Mouse (Mus musculus) neural tube, embryonic 15.5 days (tissue): ENCODE measurements around the gene Atp6ap1. TPM values are rescaled to one million over a fixed set of nuclear protein-coding genes. Genes with fewer than 3 reads are reported as not detected.
A peak's percentile ranks its signal among the peaks of the same experiment; 100 is the strongest.

Source experiments
- ATAC-seq: fragments of 200-750 bp; cut with Nextera tagmentation; 2 replicates; pipeline ENCODE4 v1.8.0; 2017; ENCODE audit warnings: mild to moderate bottlenecking, moderate TSS enrichment, moderate library complexity; ENCODE audit not compliant: low FRiP score
- H3K27ac ChIP-seq: fragments of 300-500 bp; sonication (generic); replicated peaks from 2 replicates; pipeline ENCODE4 v1.5.1; 2015; ENCODE audit warnings: mild to moderate bottlenecking, inconsistent platforms
- H3K27me3 ChIP-seq: fragments of 300-500 bp; sonication (generic); replicated peaks from 2 replicates; pipeline ENCODE4 v1.6.1; 2015; ENCODE audit warnings: inconsistent platforms
- H3K36me3 ChIP-seq: fragments of 300-500 bp; sonication (generic); 2 replicates; pipeline ENCODE4 v1.6.1; 2015; ENCODE audit warnings: inconsistent platforms
- H3K4me1 ChIP-seq: fragments of 300-500 bp; sonication (generic); 2 replicates; pipeline ENCODE4 v1.6.1; 2015; ENCODE audit warnings: inconsistent platforms
- H3K4me2 ChIP-seq: fragments of 300-500 bp; sonication (generic); 2 replicates; pipeline ENCODE4 v1.6.1; 2015; ENCODE audit warnings: inconsistent platforms, mild to moderate bottlenecking, moderate library complexity
- H3K4me3 ChIP-seq: fragments of 300-500 bp; sonication (generic); replicated peaks from 2 replicates; pipeline ENCODE4 v1.5.1; 2015; ENCODE audit warnings: mild to moderate bottlenecking, inconsistent platforms
- H3K9ac ChIP-seq: fragments of 300-500 bp; sonication (generic); replicated peaks from 2 replicates; pipeline ENCODE4 v1.6.1; 2015; ENCODE audit warnings: mild to moderate bottlenecking, inconsistent platforms
- H3K9me3 ChIP-seq: fragments of 300-500 bp; sonication (generic); replicated peaks from 2 replicates; pipeline ENCODE4 v1.6.1; 2016; ENCODE audit warnings: inconsistent platforms
- WGBS: fragments of 180-500 bp; shearing (Covaris S2); methylation state at CpG from one replicate; pipeline ENCODE4 v1.1.7; 2015; ENCODE audit warnings: mixed read lengths; 5-methylcytosine and 5-hydroxymethylcytosine counted together
- polyA plus RNA-seq: library from polyadenylated mRNA; unstranded; fragments of >200 nt; fragmentation: Nextera tagmentation; extraction: Ambion mirVana; gene quantifications from 2 replicates; pipeline ENCODE4 v1.2.1, GENCODE M21; 2015

Gene Atp6ap1
- polyA plus RNA-seq, result 283 and 302 TPM in 2 replicates

GRCm38 (mm10) chrX:74296538-74297448 is at the start of gene Atp6ap1:
Atp6ap1 (plus strand) TSS chrX:74297097.
- peak within 1 kb of the TSS; percentile 85 for H3K27ac ChIP-seq
- H3K4me3 ChIP-seq, result peak within 1 kb of the TSS; percentile 64
- no peaks in the 10 kb centered on the region for H3K9me3 ChIP-seq
- peaks cover 12% of the 10 kb centered on the region for H3K4me1 ChIP-seq
- H3K27me3 ChIP-seq, result no peaks in the 10 kb centered on the region
- H3K4me2 ChIP-seq, result peak within 1 kb of the TSS; percentile 64
- peak within 1 kb of the TSS; percentile 71 for H3K9ac ChIP-seq
- ATAC-seq, result peak; percentile 98
- WGBS, result 19% methylated on average over 37 of the region's 37 CpGs
- H3K36me3 ChIP-seq, result peaks cover 18% of the 10 kb centered on the region; the same call in 1 of the 2 replicates

- no peak overlapping the region; the same call in 1 of the 2 replicates for H3K27ac ChIP-seq
- no peak for ATAC-seq
- peak overlapping the region; percentile 64 for H3K4me2 ChIP-seq
- H3K9ac ChIP-seq, result no peak overlapping the region
- H3K4me1 ChIP-seq, result peaks cover 11% of the 10 kb centered on the region
- H3K36me3 ChIP-seq, result no peaks in the 10 kb centered on the region
- H3K9me3 ChIP-seq, result no peaks in the 10 kb centered on the region
- WGBS, result 27% methylated on average over 3 of the region's 3 CpGs
- H3K27me3 ChIP-seq, result no peaks in the 10 kb centered on the region
- H3K4me3 ChIP-seq, result 0 out of 2 replicates have a peak overlapping the region, but pooled peaks have one; percentile 44
Observed at GRCm38 (mm10) chrX:74248651-74249050, 48.2 kb upstream of the Atp6ap1 start.

GRCm38 (mm10) chrX:74249615-74250014 is 47.3 kb upstream of the Atp6ap1 start, which contains the start of gene Flna:
Flna (minus strand) TSS chrX:74249820.
- 24% methylated on average over 38 of the region's 38 CpGs for WGBS
- no peak for ATAC-seq

GRCm38 (mm10) chrX:74254153-74254887 is 42.6 kb upstream of the Atp6ap1 start, which contains the start of gene Emd:
Emd (plus strand) TSS chrX:74254687.
- ATAC-seq, result peak; percentile 96
- no peaks in the 10 kb centered on the region for H3K9me3 ChIP-seq
- peaks cover 6% of the 10 kb centered on the region for H3K4me1 ChIP-seq
- H3K4me2 ChIP-seq, result peak within 1 kb of the TSS; percentile 64
- 0 out of 2 replicates have a peak, but pooled peaks cover 2% of the 10 kb centered on the region for H3K36me3 ChIP-seq
- WGBS, result 29% methylated on average over 39 of the region's 39 CpGs
- H3K9ac ChIP-seq, result peak within 1 kb of the TSS; percentile 70
- peak within 1 kb of the TSS; percentile 88 for H3K27ac ChIP-seq
- H3K4me3 ChIP-seq, result peak within 1 kb of the TSS; percentile 56
- no peaks in the 10 kb centered on the region for H3K27me3 ChIP-seq

More at GRCm38 (mm10) chrX:74249615-74250014, 47.3 kb upstream of the Atp6ap1 start, which contains the start of gene Flna:
- Histone ChIP-seq H3K4me1 (peaks cover 5% of the 10 kb centered on the region; the same call in 1 of the 2 replicates), H3K27me3 (no peaks in the 10 kb centered on the region), H3K36me3 (no peaks in the 10 kb centered on the region), H3K4me2 (peak within 1 kb of the TSS; percentile 64), H3K9ac (peak within 1 kb of the TSS; percentile 49), H3K27ac (peak within 1 kb of the TSS; percentile 60), H3K9me3 (no peaks in the 10 kb centered on the region), H3K4me3 (peak within 1 kb of the TSS; percentile 44)

GRCm38 (mm10) chrX:74254888-74255565 is 41.9 kb upstream of the Atp6ap1 start:
- Histone ChIP-seq H3K4me1 (peaks cover 6% of the 10 kb centered on the region), H3K9me3 (no peaks in the 10 kb centered on the region), H3K27ac (peak overlapping the region; percentile 88), H3K36me3 (0 out of 2 replicates have a peak, but pooled peaks cover 2% of the 10 kb centered on the region), H3K4me3 (peak overlapping the region; percentile 56), H3K4me2 (peak overlapping the region; percentile 64), H3K9ac (peak overlapping the region; percentile 70), H3K27me3 (no peaks in the 10 kb centered on the region)
- peak; percentile 65; the same call in 1 of the 2 replicates for ATAC-seq
- 24% methylated on average over 31 of the region's 31 CpGs for WGBS

DNA sequence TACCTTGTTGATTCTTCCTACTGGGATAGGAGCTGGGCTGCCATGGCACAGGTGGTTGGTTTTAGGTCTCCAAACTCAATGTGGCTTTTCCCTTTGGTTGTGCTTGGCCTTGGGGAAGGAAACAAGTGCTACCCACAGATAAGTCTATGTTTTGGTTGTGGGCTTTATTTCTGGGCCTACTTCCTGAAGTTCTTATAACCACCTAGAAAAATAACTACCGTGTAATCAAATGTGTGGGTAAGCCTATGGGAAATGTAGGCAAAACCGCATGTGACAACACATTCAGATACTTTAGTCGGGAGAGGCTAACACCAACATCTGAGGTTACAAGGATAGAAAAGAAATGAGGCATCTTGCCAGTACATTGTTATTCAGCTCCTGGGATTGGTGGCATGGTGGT is 39.2 kb upstream of the Atp6ap1 start:
- Histone ChIP-seq H3K4me3 (no peak overlapping the region), H3K36me3 (0 out of 2 replicates have a peak, but pooled peaks cover 4% of the 10 kb centered on the region), H3K4me2 (no peak overlapping the region), H3K27me3 (no peaks in the 10 kb centered on the region), H3K9me3 (no peaks in the 10 kb centered on the region), H3K9ac (no peak overlapping the region), H3K4me1 (peaks cover 6% of the 10 kb centered on the region), H3K27ac (no peak overlapping the region)
- WGBS, result 96% methylated on average over 3 of the region's 3 CpGs
- no peak for ATAC-seq

DNA sequence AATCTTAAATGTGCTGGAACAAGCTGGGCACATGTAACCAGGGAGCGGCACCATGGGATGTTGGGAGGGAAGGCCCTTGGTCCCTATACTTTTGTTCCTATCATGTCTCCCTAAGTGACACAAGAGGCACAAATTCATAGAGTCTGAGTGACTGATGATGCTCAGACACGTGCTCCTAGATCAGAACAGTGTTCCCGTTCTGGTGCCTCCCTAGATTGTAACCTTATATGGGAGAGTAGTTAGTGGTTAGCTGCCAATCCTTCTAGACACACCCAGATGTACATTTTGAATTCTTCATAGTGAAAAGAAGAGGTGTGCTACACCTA is 27.2 kb upstream of the Atp6ap1 start:
- ATAC-seq, result peak; percentile 33
- peak overlapping the region; percentile 56 for H3K4me2 ChIP-seq
- H3K4me3 ChIP-seq, result peak overlapping the region; percentile 53
- H3K36me3 ChIP-seq, result no peaks in the 10 kb centered on the region
- peak overlapping the region; percentile 97 for H3K27ac ChIP-seq
- peak overlapping the region; percentile 52 for H3K9ac ChIP-seq
- H3K9me3 ChIP-seq, result no peaks in the 10 kb centered on the region
- 29% methylated on average over 3 of the region's 3 CpGs for WGBS
- H3K4me1 ChIP-seq, result peaks cover 10% of the 10 kb centered on the region
- H3K27me3 ChIP-seq, result no peaks in the 10 kb centered on the region

GRCm38 (mm10) chrX:74270062-74270901 is 26.6 kb upstream of the Atp6ap1 start, which contains the start of gene Rpl10:
Rpl10 (plus strand) TSS chrX:74270812.
- Histone ChIP-seq H3K27me3 (no peaks in the 10 kb centered on the region), H3K27ac (peak within 1 kb of the TSS; percentile 97), H3K4me1 (peaks cover 10% of the 10 kb centered on the region), H3K9ac (peak within 1 kb of the TSS; percentile 65), H3K4me2 (peak within 1 kb of the TSS; percentile 57), H3K36me3 (no peaks in the 10 kb centered on the region), H3K4me3 (peak within 1 kb of the TSS; percentile 53), H3K9me3 (no peaks in the 10 kb centered on the region)
- WGBS, result 19% methylated on average over 42 of the region's 42 CpGs
- ATAC-seq, result peak; percentile 97

GRCm38 (mm10) chrX:74270902-74271551 is 25.9 kb upstream of the Atp6ap1 start:
- Histone ChIP-seq H3K9me3 (no peaks in the 10 kb centered on the region), H3K9ac (peak overlapping the region; percentile 65), H3K27me3 (no peaks in the 10 kb centered on the region), H3K36me3 (no peaks in the 10 kb centered on the region), H3K4me3 (peak overlapping the region; percentile 53), H3K4me2 (peak overlapping the region; percentile 57), H3K4me1 (peaks cover 10% of the 10 kb centered on the region), H3K27ac (peak overlapping the region; percentile 72)
- WGBS, result 14% methylated on average over 27 of the region's 27 CpGs
- no peak for ATAC-seq
